Mouse (Mus musculus) embryonic facial prominence, embryonic 11.5 days (tissue): ENCODE measurements around the gene Gm11361. TPM values are rescaled to one million over a fixed set of nuclear protein-coding genes. Genes with fewer than 3 reads are reported as not detected.

ENCODE experiments used
- ATAC-seq: fragments of 200-750 bp; cut with Nextera tagmentation; replicated peaks from 2 replicates; pipeline ENCODE4 v1.8.0; 2017; ENCODE audit warnings: low read depth; ENCODE audit not compliant: insufficient number of reproducible peaks, low FRiP score, low TSS enrichment
- DNase-seq: peaks from one replicate; pipeline ENCODE4 v3.0.0-alpha.2; 2015; ENCODE audit warnings: low spot score
- H3K27ac ChIP-seq: fragments of 300-500 bp; sonication (generic); replicated peaks from 2 replicates; pipeline ENCODE4 v1.5.1; 2014; ENCODE audit warnings: mild to moderate bottlenecking, low read depth, low read length, control low read depth
- H3K27me3 ChIP-seq: fragments of 300-500 bp; sonication (generic); 2 replicates; pipeline ENCODE4 v1.6.1; 2014; ENCODE audit warnings: mild to moderate bottlenecking, low read length, moderate library complexity, mixed read lengths; ENCODE audit not compliant: control insufficient read depth, insufficient read depth
- H3K36me3 ChIP-seq: fragments of 300-500 bp; sonication (generic); replicated peaks from 2 replicates; pipeline ENCODE4 v1.6.1; 2014; ENCODE audit warnings: low read depth, mild to moderate bottlenecking, low read length, moderate library complexity, mixed read lengths; ENCODE audit not compliant: control insufficient read depth, insufficient read depth
- H3K4me1 ChIP-seq: fragments of 300-500 bp; sonication (generic); 2 replicates; pipeline ENCODE4 v1.6.1; 2014; ENCODE audit warnings: low read length, mixed read lengths; ENCODE audit not compliant: control insufficient read depth, insufficient read depth
- H3K4me2 ChIP-seq: fragments of 300-500 bp; sonication (generic); 2 replicates; pipeline ENCODE4 v1.6.1; 2014; ENCODE audit warnings: low read depth, mild to moderate bottlenecking, control low read depth, low read length, moderate library complexity
- H3K4me3 ChIP-seq: fragments of 300-500 bp; sonication (generic); 2 replicates; pipeline ENCODE4 v1.5.1; 2014; ENCODE audit warnings: low read depth, low read length, control low read depth
- H3K9ac ChIP-seq: fragments of 300-500 bp; sonication (generic); replicated peaks from 2 replicates; pipeline ENCODE4 v1.6.1; 2014; ENCODE audit warnings: mild to moderate bottlenecking, control low read depth, low read length
- H3K9me3 ChIP-seq: fragments of 300-500 bp; sonication (generic); replicated peaks from 2 replicates; pipeline ENCODE4 v1.6.1; 2016; ENCODE audit warnings: mild to moderate bottlenecking, low read length, inconsistent platforms, mixed read lengths; ENCODE audit not compliant: control insufficient read depth
- WGBS: fragments of 180-500 bp; shearing (Covaris S2); extraction: QIAGEN DNeasy Blood & Tissue Kit; methylation state at CpG from one replicate; pipeline ENCODE4 v1.1.7; 2014; 5-methylcytosine and 5-hydroxymethylcytosine counted together
- polyA plus RNA-seq: library from polyadenylated mRNA; unstranded; fragments of >200 nt; fragmentation: Nextera tagmentation; extraction: Ambion mirVana; gene quantifications from 2 replicates; pipeline ENCODE4 v1.2.1, GENCODE M21; 2014

Gm11361 gene
- polyA plus RNA-seq = 2.2 and 3.9 TPM in 2 replicates

DNA sequence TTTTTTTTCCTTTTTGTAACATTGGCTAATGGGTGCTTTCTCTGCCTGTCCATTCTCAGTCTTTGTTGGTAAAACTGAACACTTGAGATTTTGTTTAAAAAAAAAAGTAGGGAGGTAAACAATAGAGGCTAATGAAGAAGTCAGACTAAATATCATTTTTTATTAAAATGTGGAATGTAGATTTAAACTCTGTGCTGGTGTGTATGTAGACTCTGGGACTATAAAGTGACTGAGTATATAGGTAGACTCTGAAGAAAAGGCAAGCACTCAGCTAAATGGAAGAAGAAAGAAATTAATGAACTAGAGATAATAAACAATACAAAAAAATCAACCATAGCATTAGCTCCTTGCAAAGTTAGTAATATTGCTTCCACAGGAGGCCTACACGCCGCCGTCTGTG is at the start of gene Gm11361:
Gene Gm11361 (plus strand): TSS at position 301 of the 400 bp plus-strand sequence.
- H3K4me1 ChIP-seq = no peaks in the 10 kb centered on the region
- no peaks in the 10 kb centered on the region for H3K9me3 ChIP-seq
- no peaks in the 10 kb centered on the region for H3K27me3 ChIP-seq
- H3K4me2 ChIP-seq = no peak within 1 kb of the TSS
- 93% methylated on average over 3 of the region's 3 CpGs for WGBS
- no peak within 1 kb of the TSS for H3K27ac ChIP-seq
- no peak within 1 kb of the TSS for H3K9ac ChIP-seq
- no peaks in the 10 kb centered on the region for H3K36me3 ChIP-seq
- no peak for ATAC-seq
- DNase-seq = no peak
- H3K4me3 ChIP-seq = no peak within 1 kb of the TSS

DNA sequence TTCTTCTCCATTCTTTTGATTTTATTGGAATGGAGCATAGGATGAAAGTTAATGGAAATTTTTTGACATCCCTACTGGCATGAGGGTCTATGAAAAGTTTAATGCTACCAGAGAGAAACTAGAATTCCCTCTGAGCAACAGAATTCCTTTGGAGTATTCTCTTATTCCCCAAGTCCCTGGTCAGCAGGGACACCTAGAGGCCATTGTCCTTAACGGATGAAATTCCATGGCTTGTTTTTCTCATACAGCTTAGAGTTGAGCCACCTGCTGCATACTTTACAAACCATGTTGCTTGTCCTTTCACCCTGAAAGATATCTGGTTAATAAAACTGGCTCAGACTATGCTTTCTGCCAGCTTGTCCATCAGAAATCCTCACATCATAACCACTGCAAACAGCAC is 7.1 kb downstream of the Gm11361 start:
- H3K4me3 ChIP-seq = no peak overlapping the region
- no peaks in the 10 kb centered on the region for H3K27me3 ChIP-seq
- H3K27ac ChIP-seq = no peak overlapping the region
- peak; percentile 2 for DNase-seq
- no peak overlapping the region for H3K9ac ChIP-seq
- no peaks in the 10 kb centered on the region for H3K4me1 ChIP-seq
- no peak overlapping the region for H3K4me2 ChIP-seq
- ATAC-seq = no peak
- H3K9me3 ChIP-seq = no peaks in the 10 kb centered on the region
- no peaks in the 10 kb centered on the region for H3K36me3 ChIP-seq
- WGBS = 6% methylated on average over 1 of the region's 1 CpGs

DNA sequence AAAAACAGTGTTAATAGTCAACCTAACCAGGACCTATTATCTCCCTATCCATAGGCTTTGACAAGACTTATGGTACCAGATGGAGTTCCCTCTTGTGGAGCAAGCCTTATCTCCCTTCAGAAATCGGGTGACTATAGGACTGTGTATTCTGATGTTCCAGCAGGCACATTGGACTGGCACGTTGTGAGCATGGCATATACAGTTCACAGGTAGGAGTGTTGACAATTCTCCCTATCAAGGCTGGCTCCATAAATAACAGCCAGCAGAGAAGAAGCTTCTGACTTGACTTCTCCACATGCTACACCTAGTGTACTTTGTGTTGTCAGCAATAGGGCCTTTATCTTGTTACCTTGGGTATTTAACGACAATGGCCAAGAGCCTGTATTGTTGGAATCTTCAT is 30.0 kb downstream of the Gm11361 start:
- Histone ChIP-seq H3K9ac (no peak overlapping the region), H3K4me3 (no peak overlapping the region), H3K27ac (no peak overlapping the region), H3K4me1 (no peaks in the 10 kb centered on the region), H3K4me2 (no peak overlapping the region), H3K36me3 (no peaks in the 10 kb centered on the region), H3K27me3 (no peaks in the 10 kb centered on the region), H3K9me3 (no peaks in the 10 kb centered on the region)
- no peak for DNase-seq
- 86% methylated on average over 3 of the region's 3 CpGs for WGBS
- no peak for ATAC-seq

DNA sequence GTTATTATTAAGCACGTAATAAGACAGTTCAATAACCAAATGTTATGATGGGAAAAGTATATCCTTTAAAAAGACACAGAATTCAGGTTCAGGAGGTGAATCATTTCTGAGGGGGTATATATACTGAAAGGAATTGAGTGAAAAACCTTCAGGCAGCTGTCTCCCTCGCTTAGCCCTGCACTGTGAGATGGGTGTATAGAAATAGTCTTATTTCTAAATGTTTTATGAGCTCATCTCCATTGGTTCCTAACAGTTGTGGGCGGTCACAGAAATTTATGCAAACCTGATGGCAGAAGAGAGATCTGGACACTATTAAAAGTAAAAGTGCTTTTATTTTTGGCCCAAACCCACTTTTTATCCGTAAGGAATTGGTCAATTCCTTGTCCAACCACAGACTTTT is 36.9 kb downstream of the Gm11361 start:
- Histone ChIP-seq H3K36me3 (no peaks in the 10 kb centered on the region), H3K27me3 (no peaks in the 10 kb centered on the region), H3K4me3 (no peak overlapping the region), H3K4me2 (no peak overlapping the region), H3K27ac (no peak overlapping the region), H3K9ac (no peak overlapping the region), H3K9me3 (no peaks in the 10 kb centered on the region), H3K4me1 (no peaks in the 10 kb centered on the region)
- 69% methylated on average over 4 of the region's 4 CpGs for WGBS
- DNase-seq (no peak), ATAC-seq (no peak)

DNA sequence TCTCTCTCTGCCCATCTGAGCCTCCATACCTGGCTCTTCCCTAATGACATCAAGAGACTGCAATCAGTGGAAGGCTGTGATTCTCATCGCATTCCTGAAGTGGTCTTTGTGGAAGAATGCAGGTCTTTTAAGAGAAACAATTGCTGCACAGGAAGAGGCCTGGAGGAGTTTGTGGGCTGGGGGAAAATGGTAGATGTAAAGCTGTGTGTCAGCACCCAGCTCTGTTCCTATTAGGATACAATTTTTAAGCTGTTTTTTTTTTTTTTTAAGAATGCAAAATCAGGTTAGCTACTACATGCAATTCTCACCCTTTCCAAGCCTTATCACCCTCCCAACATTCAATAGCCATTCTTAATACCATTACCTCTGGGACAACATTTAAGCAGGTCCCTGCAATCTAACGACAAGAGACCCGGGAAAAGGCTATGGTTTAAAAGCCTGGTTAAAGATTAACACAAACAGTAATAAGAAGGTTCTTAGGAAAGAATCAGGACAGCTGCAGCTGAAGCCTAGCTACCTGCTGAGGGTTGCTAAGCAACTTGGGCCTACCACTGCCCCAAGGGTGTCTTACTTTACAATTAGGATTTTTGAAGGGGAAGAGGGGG is 37.5 kb downstream of the Gm11361 start:
- no peaks in the 10 kb centered on the region for H3K36me3 ChIP-seq
- DNase-seq = peak; percentile 55
- WGBS = under 1% methylated on average over 3 of the region's 3 CpGs
- H3K4me3 ChIP-seq = no peak overlapping the region
- no peak overlapping the region for H3K27ac ChIP-seq
- H3K4me2 ChIP-seq = no peak overlapping the region
- H3K9me3 ChIP-seq = no peaks in the 10 kb centered on the region
- peak; percentile 62; the same call in 1 of the 2 replicates for ATAC-seq
- no peak overlapping the region for H3K9ac ChIP-seq
- H3K4me1 ChIP-seq = no peaks in the 10 kb centered on the region
- H3K27me3 ChIP-seq = no peaks in the 10 kb centered on the region

DNA sequence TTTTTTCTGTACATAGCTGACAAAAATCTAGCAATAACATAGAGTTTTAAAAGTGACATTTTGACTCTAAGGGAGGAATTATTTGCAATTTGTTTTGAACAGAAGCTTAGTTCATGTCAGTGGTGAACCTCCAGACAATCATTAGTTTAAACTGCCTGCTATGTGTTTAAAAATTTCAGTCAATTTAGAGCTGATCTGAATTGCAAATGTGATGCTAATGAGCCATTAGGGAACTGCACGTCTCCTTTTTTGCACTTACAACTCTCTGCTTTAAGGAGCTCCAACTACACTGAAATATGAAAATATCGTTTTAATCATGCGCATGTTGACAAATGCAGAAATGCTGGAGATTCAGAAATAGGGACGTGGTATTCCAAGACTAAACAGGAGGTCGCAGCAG is 38.2 kb downstream of the Gm11361 start:
- DNase-seq (no peak), ATAC-seq (no peak)
- no peaks in the 10 kb centered on the region for H3K9me3 ChIP-seq
- no peak overlapping the region for H3K4me3 ChIP-seq
- 38% methylated on average over 5 of the region's 5 CpGs for WGBS
- H3K36me3 ChIP-seq = no peaks in the 10 kb centered on the region
- no peak overlapping the region for H3K4me2 ChIP-seq
- no peak overlapping the region for H3K9ac ChIP-seq
- no peaks in the 10 kb centered on the region for H3K27me3 ChIP-seq
- H3K27ac ChIP-seq = no peak overlapping the region
- no peaks in the 10 kb centered on the region for H3K4me1 ChIP-seq

DNA sequence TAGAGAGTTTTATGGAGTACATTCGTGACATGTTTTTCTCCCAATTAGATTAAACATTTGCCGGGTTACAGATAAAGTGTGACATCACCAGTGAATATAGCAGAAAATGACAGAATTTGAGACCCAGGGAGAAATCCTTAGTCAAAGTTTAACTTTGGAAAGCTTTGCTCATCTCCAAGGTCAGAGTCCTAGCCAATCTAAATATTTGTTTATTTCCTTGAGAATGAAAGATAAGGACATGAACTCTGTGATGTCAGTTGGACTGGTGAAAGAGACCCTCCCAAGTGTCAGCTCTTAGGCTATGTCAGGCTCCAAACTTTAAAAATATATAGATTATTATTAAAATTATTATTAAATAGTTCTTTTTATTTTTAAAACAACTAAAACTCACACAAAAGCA is 39.8 kb downstream of the Gm11361 start:
- WGBS = 91% methylated on average over 2 of the region's 2 CpGs
- no peaks in the 10 kb centered on the region for H3K4me1 ChIP-seq
- ATAC-seq = no peak

DNA sequence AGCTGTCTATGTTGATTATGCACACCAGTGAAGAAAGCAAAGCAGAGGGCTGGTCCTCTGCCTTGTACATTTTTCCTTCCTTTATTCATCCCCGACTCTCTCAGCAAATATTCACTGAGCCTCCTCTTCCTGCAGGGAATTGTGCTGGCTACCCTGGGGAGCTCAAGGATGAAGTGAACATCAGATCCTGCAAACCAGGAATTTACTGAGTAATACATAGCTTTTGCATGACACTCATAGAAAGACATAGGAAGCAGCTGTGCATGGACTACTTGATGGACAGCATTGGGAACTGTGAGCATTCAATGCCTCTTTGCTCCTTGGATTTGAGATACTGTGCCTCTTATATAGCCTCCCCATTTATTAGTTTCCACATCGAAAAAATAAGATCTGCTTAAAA is 40.2 kb downstream of the Gm11361 start:
- no peak for ATAC-seq
- no peak overlapping the region for H3K4me3 ChIP-seq
- no peaks in the 10 kb centered on the region for H3K36me3 ChIP-seq
- no peak for DNase-seq
- no peaks in the 10 kb centered on the region for H3K9me3 ChIP-seq
- no peak overlapping the region for H3K4me2 ChIP-seq
- 62% methylated on average over 2 of the region's 2 CpGs for WGBS
- H3K27ac ChIP-seq = no peak overlapping the region
- H3K9ac ChIP-seq = no peak overlapping the region
- no peaks in the 10 kb centered on the region for H3K4me1 ChIP-seq
- H3K27me3 ChIP-seq = no peaks in the 10 kb centered on the region

More for the DNA sequence above, 39.8 kb downstream of the Gm11361 start:
- DNase-seq = no peak
- Histone ChIP-seq H3K27me3 (no peaks in the 10 kb centered on the region), H3K4me3 (no peak overlapping the region), H3K27ac (no peak overlapping the region), H3K4me2 (no peak overlapping the region), H3K9me3 (no peaks in the 10 kb centered on the region), H3K36me3 (no peaks in the 10 kb centered on the region), H3K9ac (no peak overlapping the region)
